19 mouse cellular contexts compared by ENCODE assay signal in the genomic region with DNA sequence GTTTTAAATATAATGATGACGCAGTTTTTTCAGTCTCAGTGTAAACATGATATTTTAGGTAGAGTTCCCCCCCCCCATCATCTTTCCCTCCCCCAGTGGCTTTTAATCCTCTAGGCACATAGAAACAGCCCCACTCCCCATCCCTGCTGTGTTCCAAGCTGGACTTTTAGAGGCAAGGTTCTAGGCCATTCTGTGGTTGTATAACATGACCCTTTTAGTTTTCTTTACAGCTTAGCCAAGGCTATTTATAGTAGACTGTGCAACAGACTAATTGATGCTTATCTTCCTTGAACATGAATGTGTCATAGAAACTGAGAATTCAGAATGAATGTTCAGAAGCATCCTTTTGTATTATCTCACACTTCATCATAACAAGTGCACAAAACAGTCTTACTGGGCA. TPM values are rescaled to one million over a fixed set of nuclear protein-coding genes. Genes with fewer than 3 reads are reported as not detected.
DNase-seq lines count a peak whose midpoint lies in the region; ATAC-seq and TF ChIP-seq lines count a peak whose summit lies in the region.
"Had no signal": no experiment of that assay in that cellular context is flagged by ENCODE, and none has a peak within 500 bp of the region (broad histone marks: within the 10 kb centered on the region; RNA-seq: fewer than 3 reads in every experiment).

No protein-coding gene starts in this region.

- dilution Hi-C loops in CH12.LX (cut with MboI; ENCODE audit: extremely low pct_ligation_motif_present, extremely low pct_unique_long_range_greater_than_20kb, low sequenced_read_pairs): no loop called here

- TF ChIP-seq POLR2A in CH12.LX (IDR thresholded peaks at IDR 0.05; ENCODE audit: low read depth, low read length): no peak

- H3K79me2 ChIP-seq in CH12.LX (replicated peaks; ENCODE audit: control insufficient read depth, extremely low read depth, insufficient read depth, poor library complexity, severe bottlenecking): no peaks in the 10 kb centered on the region

- 83% methylated on average over 1 of the region's 1 CpGs for WGBS in neural tube, embryonic 15.5 days

- H3K27me3 ChIP-seq in CH12.LX (replicated peaks): no peaks in the 10 kb centered on the region
- no peaks in the 10 kb centered on the region for H3K27me3 ChIP-seq in neural tube, embryonic 15.5 days (replicated peaks)
- H3K27me3 ChIP-seq: forebrain, embryonic 13.5 days; heart, embryonic 13.5 days; hindbrain, embryonic 12.5 days; intestine, embryonic 15.5 days had no signal

- no peak for DNase-seq in cerebellum, adult 8-10 months
- DNase-seq in CH12.LX (ENCODE audit: extremely low read depth): no peak
- DNase-seq in cerebellum, postnatal 10 days: peak; percentile 23 to 25
- DNase-seq in induced T-regulatory cell, adult 2 months (ENCODE audit: low read depth): peak; percentile 30
- no peak for DNase-seq in lung, postnatal 25 days (ENCODE audit: low spot score)
- DNase-seq: adrenal gland, postnatal 14 days; forebrain, postnatal 0 days; gastrocnemius, adult 2 months; gastrocnemius, postnatal 25 days; heart, postnatal 36 days; kidney, adult 18-20 months had no signal

- H3K27ac ChIP-seq in CH12.LX (ENCODE audit: insufficient read depth, low read depth): no peak overlapping the region
- H3K27ac ChIP-seq in neural tube, embryonic 15.5 days (replicated peaks): no peak overlapping the region
- H3K27ac ChIP-seq: embryonic facial prominence, embryonic 10.5 days; forebrain, embryonic 13.5 days; gastrocnemius, adult 2 months; heart, embryonic 13.5 days; hindbrain, embryonic 12.5 days; hindbrain, postnatal 0 days; intestine, embryonic 15.5 days had no signal

- no peak overlapping the region for H3K9ac ChIP-seq in CH12.LX (ENCODE audit: insufficient read depth, low read depth)
- H3K9ac ChIP-seq in neural tube, embryonic 15.5 days (replicated peaks): no peak overlapping the region
- H3K9ac ChIP-seq: forebrain, embryonic 13.5 days; forebrain, postnatal 0 days; heart, embryonic 13.5 days; hindbrain, embryonic 12.5 days; intestine, embryonic 15.5 days had no signal

- no peak overlapping the region for H3K4me3 ChIP-seq in CH12.LX (replicated peaks in 1 of 3; ENCODE audit: low read depth in 2 of 3, low read length in 2 of 3, poor library complexity in 1 of 3)
- H3K4me3 ChIP-seq in neural tube, embryonic 15.5 days (replicated peaks): no peak overlapping the region
- H3K4me3 ChIP-seq: embryonic facial prominence, embryonic 10.5 days; forebrain, embryonic 13.5 days; gastrocnemius, adult 2 months; heart, embryonic 13.5 days; hindbrain, embryonic 12.5 days; intestine, embryonic 15.5 days had no signal

- no peak overlapping the region for H3K4me2 ChIP-seq in CH12.LX (ENCODE audit: insufficient read depth, low read depth, poor library complexity, severe bottlenecking)
- H3K4me2 ChIP-seq in neural tube, embryonic 15.5 days: no peak overlapping the region
- H3K4me2 ChIP-seq: forebrain, embryonic 13.5 days; heart, embryonic 13.5 days; hindbrain, embryonic 12.5 days; intestine, embryonic 15.5 days had no signal

- ATAC-seq in cerebellum, adult (ENCODE audit: insufficient number of reproducible peaks, low FRiP score, low TSS enrichment): peak; percentile 76
- ATAC-seq in neural tube, embryonic 15.5 days (ENCODE audit: low FRiP score): no peak
- ATAC-seq: forebrain, embryonic 13.5 days; forebrain, postnatal 0 days; hindbrain, postnatal 0 days; intestine, embryonic 15.5 days had no signal

- in situ Hi-C loops in CH12.LX (cut with MboI; ENCODE audit: low pct_ligation_motif_present, low pct_unique_long_range_greater_than_20kb, low sequenced_read_pairs): no loop called here

- H3K9me3 ChIP-seq in CH12.LX (replicated peaks; ENCODE audit: low read length): no peaks in the 10 kb centered on the region
- no peaks in the 10 kb centered on the region for H3K9me3 ChIP-seq in neural tube, embryonic 15.5 days (replicated peaks)
- H3K9me3 ChIP-seq: embryonic facial prominence, embryonic 10.5 days; forebrain, embryonic 13.5 days; heart, embryonic 13.5 days; hindbrain, embryonic 12.5 days; intestine, embryonic 15.5 days had no signal

- TF ChIP-seq CTCF in CH12.LX (conservative IDR thresholded peaks at IDR 0.05 in 1 of 2, IDR thresholded peaks at IDR 0.05 in 1 of 2; ENCODE audit: low read depth in 2 of 2, low read length in 2 of 2): no peak

- peaks cover 4 to 8% of the 10 kb centered on the region in 2 experiments; a peak in 2 of 4 replicates for H3K4me1 ChIP-seq in CH12.LX (ENCODE audit: control insufficient read depth in 1 of 2, insufficient read depth in 2 of 2)
- H3K4me1 ChIP-seq in neural tube, embryonic 15.5 days: no peaks in the 10 kb centered on the region
- H3K4me1 ChIP-seq: embryonic facial prominence, embryonic 10.5 days; forebrain, embryonic 13.5 days; hindbrain, embryonic 12.5 days; intestine, embryonic 15.5 days had no signal

- no peak for TF ChIP-seq RAD21 in CH12.LX (IDR thresholded peaks at IDR 0.05; ENCODE audit: low read depth, low read length)

- peak; percentile 49; the same call in 1 of the 2 replicates for TF ChIP-seq EP300 in CH12.LX (IDR thresholded peaks at IDR 0.05; ENCODE audit: low read length)

- no peaks in the 10 kb centered on the region for H3K36me3 ChIP-seq in CH12.LX (replicated peaks in 1 of 2; ENCODE audit: control insufficient read depth in 1 of 2, insufficient read depth in 1 of 2, low read length in 1 of 2)
- H3K36me3 ChIP-seq in neural tube, embryonic 15.5 days: no peaks in the 10 kb centered on the region
- H3K36me3 ChIP-seq: embryonic facial prominence, embryonic 10.5 days; hindbrain, embryonic 12.5 days; intestine, embryonic 15.5 days had no signal

TF ChIP-seq in CH12.LX, 34 proteins besides CTCF, POLR2A, EP300 and RAD21:
- no peak for TF ChIP-seq JUND (conservative IDR thresholded peaks at IDR 0.05; ENCODE audit: low read depth, low read length)
- 0 out of 2 replicates have a peak, but pooled peaks have one; percentile 46 for TF ChIP-seq MEF2A (IDR thresholded peaks at IDR 0.05; ENCODE audit: borderline replicate concordance, low read depth, low read length)
- TF ChIP-seq BHLHE40 (IDR thresholded peaks at IDR 0.05; ENCODE audit: low read depth, low read length): 0 out of 2 replicates have a peak, but pooled peaks have one; percentile 8

RNA-seq across cellular contexts. Expression of gene Kcnrg, which starts 54.2 kb away (rescaled TPM):
- not detected in 2 replicates for total RNA-seq in CH12.LX (2012; rRNA removed)
- 0.12 and 0.26 TPM in 2 replicates for total RNA-seq in CH12.LX (2014; rRNA removed)
- polyA plus RNA-seq in CH12.LX (2012; ENCODE audit: insufficient read length, low read depth): 0.13 TPM in 1 of 2 replicates, not detected in the other
- polyA plus RNA-seq in neural tube, embryonic 15.5 days (2015; fragmentation: Nextera tagmentation; extraction: Ambion mirVana): 2.1 and 2.2 TPM in 2 replicates
- total RNA-seq: gastrocnemius, adult 2 months; heart, postnatal 36 days had no signal

Comparison
In these comparisons a context has a peak if more than half of its experiments do, and no peak if none do; other contexts are left out.
1. DNase-seq: peak in cerebellum, postnatal 10 days (2 of 2) and induced T-regulatory cell, adult 2 months (single experiment); none in cerebellum, adult 8-10 months (single experiment), CH12.LX (single experiment) and lung, postnatal 25 days (single experiment).